Mouse (Mus musculus) spleen, postnatal 10 days (tissue): ENCODE measurements around the gene Dgka.

ENCODE experiments used
- DNase-seq, 2 experiments: peaks; one replicate each; pipeline ENCODE4 v3.0.0; 2021 to 2022; ENCODE audit warnings: low spot score in 2 of 2

Dgka gene

DNA sequence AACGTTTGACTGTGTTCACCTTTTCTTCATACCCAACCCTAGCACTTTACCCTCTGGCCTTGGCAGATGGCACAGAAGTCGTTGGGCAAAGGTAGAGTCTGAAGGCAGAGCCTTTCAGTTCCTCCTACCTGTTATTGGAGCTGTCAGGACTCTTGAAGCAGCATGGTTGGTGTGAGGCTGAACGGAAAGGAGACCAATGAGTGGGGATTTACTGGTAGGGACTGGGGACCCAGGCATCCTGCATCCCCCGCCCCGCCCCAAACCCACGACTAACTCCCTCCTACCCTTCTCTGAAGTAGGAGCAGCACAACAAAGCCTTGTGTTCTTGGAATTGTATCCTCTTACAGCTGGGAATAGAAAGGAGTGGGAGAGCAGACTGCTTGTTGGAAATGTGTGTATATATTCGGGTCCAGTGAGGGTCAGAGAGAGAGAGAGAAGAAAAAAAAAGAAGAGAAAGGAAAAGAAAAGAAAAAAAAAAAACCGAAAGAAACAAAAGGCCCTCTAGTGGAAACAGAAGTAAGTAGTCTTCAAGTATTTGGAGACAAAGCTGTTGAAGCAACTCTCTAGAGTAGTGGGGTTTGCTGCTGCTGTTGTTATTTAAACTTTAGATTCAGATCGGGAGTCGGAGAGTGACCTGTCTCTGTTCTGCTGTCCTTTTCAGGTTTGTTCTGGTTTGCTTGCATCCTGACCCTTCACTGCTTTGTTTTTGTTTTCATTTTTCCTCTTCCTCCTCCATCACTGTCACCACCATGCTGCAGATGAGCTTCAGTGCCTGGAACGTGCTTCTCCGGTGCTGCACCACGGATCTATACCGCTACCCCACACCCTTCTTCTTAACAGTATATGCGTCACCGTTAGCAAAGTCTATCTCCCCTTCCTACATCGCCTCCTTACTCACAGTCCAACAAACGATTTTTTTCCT is at the start of gene Dgka:
Gene Dgka (minus strand): TSS at position 176 of the 922 bp plus-strand sequence.
- DNase-seq: peak; percentile 37 to 67

GRCm38 (mm10) chr10:128794391-128794790 is 49.7 kb upstream of the Dgka start:
- no peak for DNase-seq

DNA sequence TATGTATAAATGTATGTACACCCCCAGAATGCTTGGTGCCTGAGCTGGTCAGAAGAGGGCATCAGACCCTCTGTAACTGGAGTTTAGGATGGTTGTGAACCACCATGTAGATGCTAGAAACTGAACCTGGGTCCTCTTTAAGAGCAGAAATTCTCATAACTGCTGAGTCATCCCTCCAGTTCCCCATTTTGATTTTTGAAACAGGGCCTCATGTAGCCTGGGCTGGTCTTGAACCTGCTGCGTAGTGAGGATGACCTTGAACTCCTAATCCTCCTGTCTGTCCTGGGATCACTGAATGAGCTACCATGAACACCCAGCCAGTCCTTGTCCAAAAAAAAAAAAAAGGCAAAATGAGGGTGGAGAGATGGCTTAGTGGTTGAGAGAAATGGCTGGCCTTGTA is 48.6 kb upstream of the Dgka start:
- no peak for DNase-seq

- no peak for DNase-seq
Observed at GRCm38 (mm10) chr10:128792041-128792440, 47.4 kb upstream of the Dgka start.

DNA sequence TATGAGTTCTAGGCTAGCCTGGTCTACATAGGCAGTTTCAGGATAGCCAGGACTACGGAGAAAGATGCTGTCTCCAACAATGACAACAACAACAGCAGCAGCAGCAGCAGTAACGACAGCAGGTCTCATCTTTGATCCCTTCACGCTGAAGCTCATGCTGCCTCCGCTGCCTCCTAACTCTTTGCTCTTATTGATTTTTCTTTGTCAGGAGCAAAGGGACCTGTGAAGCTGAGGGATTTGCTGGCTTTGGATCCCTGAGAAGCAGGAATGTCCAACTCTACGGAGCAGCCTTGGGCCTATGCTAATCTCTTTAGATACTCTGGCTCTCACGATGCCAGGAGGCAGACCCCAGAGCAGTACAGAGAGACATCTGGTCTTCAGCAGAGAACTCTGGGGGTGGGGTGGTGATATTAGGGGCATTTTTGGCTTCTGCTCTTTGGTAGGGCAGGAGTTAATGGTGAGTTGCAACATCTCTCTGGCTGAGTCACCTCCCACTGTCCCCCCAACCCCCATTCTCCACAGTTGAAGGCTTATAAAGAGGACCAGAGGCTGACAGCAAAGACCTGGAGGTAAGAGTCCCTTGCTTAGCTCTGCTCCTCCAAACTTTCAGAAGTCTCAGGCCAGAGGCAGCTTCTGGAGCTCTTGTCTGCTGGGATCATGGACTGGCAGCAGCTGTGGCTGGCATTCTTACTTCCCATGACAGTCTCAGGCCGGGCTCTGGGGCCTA is 45.9 kb upstream of the Dgka start, which contains the start of gene Mmp19:
Gene Mmp19 (plus strand): TSS at position 513 of the 727 bp plus-strand sequence.
- no peak for DNase-seq

DNA sequence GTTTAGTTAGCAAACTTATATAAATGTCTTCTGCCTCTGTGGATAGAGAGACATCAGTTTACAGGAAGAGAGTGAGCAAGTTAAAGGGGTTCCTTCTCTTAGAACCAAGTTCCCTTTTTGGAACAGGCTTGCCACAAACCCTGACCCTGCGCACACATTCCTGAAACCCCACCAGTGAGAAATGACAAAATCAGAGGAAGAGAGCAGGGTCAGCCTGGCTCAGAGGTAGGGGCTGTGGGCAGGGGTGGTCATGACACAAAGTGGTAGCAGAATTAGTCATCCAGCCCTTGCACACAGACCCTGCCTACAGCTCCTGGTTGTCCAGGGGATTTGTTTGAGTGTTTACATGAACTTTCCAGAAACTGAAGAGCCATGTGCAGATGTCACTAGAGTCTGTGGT is 35.5 kb upstream of the Dgka start:
- no peak for DNase-seq

DNA sequence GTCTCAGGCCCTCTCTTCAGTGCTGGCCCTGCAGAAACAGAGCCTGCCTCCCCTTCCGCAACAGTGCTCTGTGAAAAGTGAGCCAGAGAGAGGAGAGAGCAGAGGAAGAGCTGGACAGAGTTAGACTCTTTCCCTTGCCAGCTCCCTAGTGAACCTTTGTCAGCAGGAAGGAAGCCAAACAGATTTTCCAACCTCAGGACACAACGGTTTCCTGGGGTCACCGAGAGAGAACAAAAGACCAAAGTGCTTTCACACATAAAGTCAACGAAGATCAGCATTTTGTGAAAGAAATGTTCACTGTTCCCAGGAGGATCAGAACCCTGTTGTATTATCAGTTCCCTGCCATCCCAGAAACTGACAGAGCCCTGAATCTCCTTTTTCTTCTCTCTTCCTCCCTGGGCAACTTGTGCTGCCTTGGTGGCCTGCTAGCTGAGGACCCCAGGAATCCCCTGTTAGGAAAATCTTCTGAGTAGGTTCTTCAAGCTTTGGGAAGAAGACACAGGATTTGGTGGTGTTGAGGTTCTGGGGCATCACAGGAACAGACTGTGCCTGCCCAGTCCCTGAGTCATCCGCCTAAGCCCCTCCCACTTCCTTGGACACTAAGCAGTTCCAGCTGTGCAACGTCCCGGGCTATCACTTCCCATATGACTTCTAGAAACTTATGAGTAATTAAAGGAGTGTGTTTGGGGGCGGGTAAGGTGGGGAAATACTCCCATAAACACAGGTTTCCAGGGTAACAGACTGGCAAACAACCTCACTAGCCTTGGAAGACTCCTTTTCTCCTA is 34.5 kb upstream of the Dgka start:
- DNase-seq: peak in 1 of 2 experiments; percentile 47

GRCm38 (mm10) chr10:128778441-128778840 is 33.8 kb upstream of the Dgka start:
- no peak for DNase-seq

- no peak for DNase-seq
Observed at GRCm38 (mm10) chr10:128773685-128774084, 29.0 kb upstream of the Dgka start.

GRCm38 (mm10) chr10:128772895-128773294 is 28.2 kb upstream of the Dgka start:
- DNase-seq: no peak

GRCm38 (mm10) chr10:128748252-128748864 is 3.7 kb upstream of the Dgka start:
- peak; percentile 67 to 80 for DNase-seq

DNA sequence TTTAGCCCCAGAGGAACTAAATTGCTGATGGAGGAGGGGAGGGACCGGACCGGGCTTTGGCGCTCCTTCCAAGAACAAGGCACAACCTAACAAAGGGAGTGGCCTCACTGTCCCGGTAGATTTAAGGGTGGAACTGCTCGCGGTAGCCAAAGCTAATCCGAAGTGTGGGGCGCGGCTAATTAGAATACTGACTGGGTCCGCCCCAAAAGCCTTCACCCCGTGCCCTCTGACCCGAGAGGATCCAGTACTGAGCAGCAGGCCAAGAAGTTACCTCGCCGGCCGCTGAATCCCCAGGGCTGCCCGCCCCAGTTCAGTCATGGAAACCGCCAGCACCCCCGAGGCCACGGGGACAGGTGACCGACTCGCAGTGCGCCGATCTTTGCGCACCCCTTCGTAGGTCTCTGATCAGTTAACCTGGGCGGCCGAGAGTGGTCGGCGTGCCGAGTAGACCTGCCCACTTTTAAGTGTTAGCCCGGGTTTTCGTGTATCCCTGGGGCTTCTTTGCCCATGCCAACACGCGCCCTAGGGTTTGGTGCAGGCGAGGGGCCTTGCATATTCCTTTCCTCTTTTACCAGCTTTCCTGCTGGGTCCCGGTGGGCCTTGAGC is 3.1 kb upstream of the Dgka start, which contains the start of gene Pym1:
Gene Pym1 (plus strand): TSS at position 244 of the 606 bp plus-strand sequence.
- peak; percentile 77 to 85 for DNase-seq

- DNase-seq: no peak
Observed at GRCm38 (mm10) chr10:128746972-128747645, 2.5 kb upstream of the Dgka start.

DNA sequence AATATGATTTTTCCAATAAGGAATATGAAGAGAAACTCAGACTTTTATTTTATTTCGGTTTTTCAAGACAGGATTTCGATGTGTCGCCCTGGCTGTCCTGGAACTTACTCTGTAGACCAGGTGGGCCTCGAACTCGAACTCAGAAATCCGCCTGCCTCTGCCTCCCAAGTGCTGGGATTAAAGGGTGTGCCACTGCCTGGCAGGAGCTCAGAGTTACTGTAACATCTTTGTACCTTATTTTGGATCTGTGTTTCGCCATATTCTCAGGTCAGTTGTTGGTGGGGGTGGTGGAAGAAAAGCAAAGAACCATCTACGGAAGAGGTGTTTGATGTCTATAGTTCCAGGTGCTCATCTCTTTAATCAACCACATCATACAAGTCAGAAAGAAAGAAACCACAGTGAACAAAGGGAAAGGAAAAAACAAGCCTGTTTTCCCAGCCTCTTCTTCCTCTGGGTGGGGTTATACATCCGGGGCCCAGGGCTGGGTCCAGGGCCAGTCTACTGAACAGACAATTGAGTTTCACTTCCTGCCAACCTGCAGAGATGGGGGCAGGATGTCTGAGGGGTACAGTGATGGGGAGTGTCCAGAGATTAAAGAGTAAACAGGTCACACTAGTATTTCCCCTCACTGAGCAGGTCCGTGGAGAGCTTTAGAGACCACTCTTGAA is 1.4 kb upstream of the Dgka start:
- DNase-seq: peak; percentile 29 to 72

DNA sequence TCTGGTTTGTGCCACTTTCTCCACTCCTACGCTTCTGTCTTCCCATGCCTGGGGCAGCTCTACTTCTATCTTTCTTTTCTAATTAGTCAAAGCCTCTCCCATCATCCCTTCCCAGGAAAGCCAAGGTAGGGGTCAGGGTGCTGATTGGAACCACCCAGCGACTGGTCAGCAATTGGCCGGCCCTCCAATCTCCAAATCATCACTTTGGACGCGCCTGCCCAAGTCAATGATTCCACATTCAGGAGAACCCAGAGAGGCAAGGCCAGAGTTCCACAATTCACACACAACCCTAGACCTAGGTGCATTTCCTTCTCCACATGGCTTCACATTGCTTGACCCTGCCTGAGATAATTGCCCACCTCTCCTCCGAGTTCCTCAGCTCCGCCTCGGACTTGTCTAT is 444 bp downstream of the Dgka start:
- peak; percentile 16 to 22 for DNase-seq

DNA sequence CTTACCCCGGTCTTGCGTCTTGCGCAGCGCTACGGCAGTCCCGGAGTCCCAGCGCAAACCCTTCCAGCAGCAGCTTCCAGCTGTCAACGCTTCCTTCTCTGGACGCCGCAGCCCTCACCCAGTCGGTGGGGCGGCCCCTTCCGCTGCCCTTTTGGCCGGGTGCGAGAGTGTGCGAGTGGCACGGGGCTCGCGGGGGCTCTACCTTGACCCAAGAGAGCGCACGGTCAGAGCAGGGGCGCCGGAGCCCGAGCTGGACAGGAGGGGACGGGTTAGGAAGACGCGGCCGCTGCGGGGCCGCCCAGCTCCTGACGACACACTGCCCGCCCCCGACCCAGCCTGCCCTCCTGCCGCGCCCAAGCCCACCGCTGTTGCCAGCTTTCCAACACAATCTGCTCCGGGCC is 864 bp downstream of the Dgka start:
- DNase-seq: peak; percentile 48 to 56

- DNase-seq: no peak
Observed at GRCm38 (mm10) chr10:128743235-128743634, 1.4 kb downstream of the Dgka start.

DNA sequence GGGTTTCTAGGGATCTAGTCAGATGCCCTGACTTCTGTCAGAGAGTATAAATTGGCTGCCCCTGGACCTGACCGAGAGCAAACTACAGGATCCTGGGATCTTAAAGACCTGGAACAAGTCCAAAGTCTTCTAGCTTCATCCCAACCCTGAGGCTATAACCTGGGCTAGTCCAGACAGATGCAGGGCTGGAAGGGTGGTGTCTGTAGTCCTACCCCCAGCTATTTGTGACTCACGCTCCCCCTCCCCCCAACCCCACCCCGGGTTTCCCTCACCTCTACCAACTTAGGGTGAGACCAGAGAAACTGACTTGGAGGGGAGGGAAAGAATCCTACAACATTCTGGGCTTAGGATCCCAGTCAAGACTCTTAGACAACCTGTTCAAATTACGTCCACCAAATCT is 2.0 kb downstream of the Dgka start:
- DNase-seq: no peak

GRCm38 (mm10) chr10:128740296-128740695 is 4.4 kb downstream of the Dgka start:
- no peak for DNase-seq

- DNase-seq: peak in 1 of 2 experiments; percentile 21
Observed at GRCm38 (mm10) chr10:128737435-128737834, 7.2 kb downstream of the Dgka start.
